Mouse (Mus musculus) MEL (cell line): ENCODE results near the gene Spata25. TPM values are rescaled to one million over a fixed set of nuclear protein-coding genes. Genes with fewer than 3 reads are reported as not detected.

Experiments
- DNase-seq: peaks from one replicate; pipeline ENCODE4 v3.0.0; 2011; ENCODE audit warnings: low read depth, low spot score
- H3K27ac ChIP-seq: 2 replicates; pipeline ENCODE4 v1.5.1; 2012; ENCODE audit warnings: low read depth, mild to moderate bottlenecking, control low read depth, low read length, moderate library complexity; ENCODE audit not compliant: control insufficient read depth
- H3K27me3 ChIP-seq, 2 experiments: fragments of 150-350 bp in 1 of 2; sonication (generic) in 1 of 2; 2 replicates each; pipeline ENCODE4 v1.6.1; 2012; ENCODE audit warnings: low read length in 2 of 2, mild to moderate bottlenecking in 2 of 2, improper control_type of control experiment in 1 of 2, moderate library complexity in 1 of 2; ENCODE audit not compliant: insufficient read depth in 2 of 2, control insufficient read depth in 1 of 2
- H3K36me3 ChIP-seq, 2 experiments: 2 replicates each; pipeline ENCODE4 v1.6.1; 2012 to 2014; ENCODE audit warnings: low read length in 2 of 2, improper control_type of control experiment in 1 of 2, inconsistent platforms in 1 of 2, mild to moderate bottlenecking in 1 of 2; ENCODE audit not compliant: insufficient read depth in 2 of 2, control insufficient read depth in 1 of 2
- H3K4me1 ChIP-seq, 2 experiments: fragments of 150-350 bp in 1 of 2; sonication (generic) in 1 of 2; 2 replicates each; pipeline ENCODE4 v1.6.1; 2012; ENCODE audit warnings: low read length in 2 of 2, improper control_type of control experiment in 1 of 2, mild to moderate bottlenecking in 1 of 2; ENCODE audit not compliant: insufficient read depth in 2 of 2, control insufficient read depth in 1 of 2
- H3K4me3 ChIP-seq, 2 experiments: fragments of 150-350 bp in 1 of 2; sonication (generic) in 1 of 2; 2 replicates each; pipeline ENCODE4 v1.5.1; 2012; ENCODE audit warnings: low read depth in 2 of 2, low read length in 2 of 2, mild to moderate bottlenecking in 2 of 2, moderate library complexity in 2 of 2, control low read depth in 1 of 2, improper control_type of control experiment in 1 of 2; ENCODE audit not compliant: control insufficient read depth in 1 of 2, insufficient read depth in 1 of 2
- H3K79me2 ChIP-seq: 2 replicates; pipeline ENCODE4 v1.6.1; 2012; ENCODE audit warnings: mild to moderate bottlenecking, low read length, moderate library complexity; ENCODE audit not compliant: control insufficient read depth, poor library complexity, insufficient read depth
- H3K9ac ChIP-seq: 2 replicates; pipeline ENCODE4 v1.6.1; 2012; ENCODE audit warnings: low read depth, mild to moderate bottlenecking, control low read depth, low read length, moderate library complexity; ENCODE audit not compliant: control insufficient read depth, poor library complexity, severe bottlenecking
- H3K9me3 ChIP-seq: fragments of 150-350 bp; sonication (generic); replicated peaks from 2 replicates; pipeline ENCODE4 v1.6.1; 2012; ENCODE audit warnings: mild to moderate bottlenecking, low read length, improper control_type of control experiment, moderate library complexity; ENCODE audit not compliant: insufficient read depth
- CHD1 ChIP-seq: IDR thresholded peaks from 2 replicates; pipeline ENCODE4 v1.6.1; 2012; ENCODE audit warnings: low read depth, mild to moderate bottlenecking, inconsistent platforms, low read length, improper control_type of control experiment
- CHD2 ChIP-seq: IDR thresholded peaks from 2 replicates; pipeline ENCODE4 v1.6.1; 2011; ENCODE audit warnings: low read length, improper control_type of control experiment
- ETS1 ChIP-seq: IDR thresholded peaks from 2 replicates; pipeline ENCODE4 v1.6.1; 2012; ENCODE audit warnings: low read depth, mild to moderate bottlenecking, inconsistent platforms, low read length, improper control_type of control experiment, moderate library complexity
- GABPA ChIP-seq: IDR thresholded peaks from 2 replicates; pipeline ENCODE4 v1.6.1; 2012; ENCODE audit warnings: low read depth, mild to moderate bottlenecking, inconsistent platforms, low read length, improper control_type of control experiment, moderate library complexity
- HCFC1 ChIP-seq: IDR thresholded peaks from 2 replicates; pipeline ENCODE4 v1.6.1; 2012; ENCODE audit warnings: low read depth, mild to moderate bottlenecking, inconsistent platforms, low read length, improper control_type of control experiment, moderate library complexity
- MAX ChIP-seq: IDR thresholded peaks from 2 replicates; pipeline ENCODE4 v1.6.1; 2011; ENCODE audit warnings: low read length, improper control_type of control experiment
- MAZ ChIP-seq: IDR thresholded peaks from 2 replicates; pipeline ENCODE4 v1.6.1; 2012; ENCODE audit warnings: low read depth, mild to moderate bottlenecking, inconsistent platforms, low read length, improper control_type of control experiment
- MXI1 ChIP-seq: IDR thresholded peaks from 2 replicates; pipeline ENCODE4 v1.6.1; 2011; ENCODE audit warnings: mild to moderate bottlenecking, low read depth, low read length, improper control_type of control experiment
- MYB ChIP-seq: IDR thresholded peaks from 2 replicates; pipeline ENCODE4 v1.6.1; 2011; ENCODE audit warnings: mild to moderate bottlenecking, low read depth, low read length, improper control_type of control experiment
- MYC ChIP-seq: IDR thresholded peaks from 2 replicates; pipeline ENCODE4 v1.6.1; 2011; ENCODE audit warnings: low read depth, mild to moderate bottlenecking, low read length, improper control_type of control experiment, moderate library complexity
- NELFE ChIP-seq: IDR thresholded peaks from 2 replicates; pipeline ENCODE4 v1.6.1; 2011; ENCODE audit warnings: low read depth, low read length, improper control_type of control experiment
- POLR2AphosphoS2 ChIP-seq: IDR thresholded peaks from 2 replicates; pipeline ENCODE4 v1.6.1; 2011; ENCODE audit warnings: low read length, improper control_type of control experiment
- POLR2AphosphoS5 ChIP-seq: IDR thresholded peaks from 2 replicates; pipeline ENCODE4 v1.6.1; 2012; ENCODE audit warnings: low read depth, borderline replicate concordance, mild to moderate bottlenecking, inconsistent platforms, low read length, moderate library complexity, mixed read lengths
- SIN3A ChIP-seq: IDR thresholded peaks from 2 replicates; pipeline ENCODE4 v1.6.1; 2012; ENCODE audit warnings: low read length, improper control_type of control experiment, inconsistent platforms
- SMC3 ChIP-seq: IDR thresholded peaks from 2 replicates; pipeline ENCODE4 v1.6.1; 2011; ENCODE audit warnings: low read depth, low read length, improper control_type of control experiment
- TAL1 ChIP-seq: IDR thresholded peaks from 2 replicates; pipeline ENCODE4 v1.6.1; 2012; ENCODE audit warnings: mild to moderate bottlenecking, inconsistent platforms, low read length, moderate library complexity, mixed read lengths
- USF1 ChIP-seq: IDR thresholded peaks from 2 replicates; pipeline ENCODE4 v1.6.1; 2014; ENCODE audit warnings: low read depth, mild to moderate bottlenecking, inconsistent platforms, low read length, improper control_type of control experiment, moderate library complexity
- USF2 ChIP-seq, 2 experiments: IDR thresholded peaks; 2 replicates each; pipeline ENCODE4 v1.6.1; 2011 to 2012; ENCODE audit warnings: improper control_type of control experiment in 2 of 2, low read length in 2 of 2, borderline replicate concordance in 1 of 2, inconsistent platforms in 1 of 2, low read depth in 1 of 2, mild to moderate bottlenecking in 1 of 2; ENCODE audit not compliant: insufficient read depth in 1 of 2
- ZKSCAN1 ChIP-seq: IDR thresholded peaks from 2 replicates; pipeline ENCODE4 v1.6.1; 2012; ENCODE audit warnings: low read depth, mild to moderate bottlenecking, inconsistent platforms, low read length, improper control_type of control experiment, moderate library complexity
- ZNF384 ChIP-seq: IDR thresholded peaks from 2 replicates; pipeline ENCODE4 v1.6.1; 2012; ENCODE audit warnings: low read depth, mild to moderate bottlenecking, inconsistent platforms, low read length, improper control_type of control experiment
- polyA plus RNA-seq, 2 experiments: library from polyadenylated mRNA; stranded (reverse) in 1 of 2; unstranded in 1 of 2; fragments of >175 nt in 1 of 2; fragments of >200 nt in 1 of 2; gene quantifications; 2 replicates each; pipeline versions ENCODE4 v1.2.1 to v1.2.4; 2012; ENCODE audit warnings: low replicate concordance in 2 of 2, low read depth in 1 of 2; ENCODE audit not compliant: insufficient read length in 2 of 2, insufficient read depth in 1 of 2, missing spikeins in 1 of 2
- total RNA-seq: library from RNA; depleted of rRNA; stranded (reverse); fragments of 300-350 nt; gene quantifications from 2 replicates; pipeline ENCODE4 v1.2.3, GENCODE M21; 2012

The Spata25 gene
- total and polyA plus RNA-seq, 3 experiments = 0.13 to 0.50 TPM; not detected in 1

DNA sequence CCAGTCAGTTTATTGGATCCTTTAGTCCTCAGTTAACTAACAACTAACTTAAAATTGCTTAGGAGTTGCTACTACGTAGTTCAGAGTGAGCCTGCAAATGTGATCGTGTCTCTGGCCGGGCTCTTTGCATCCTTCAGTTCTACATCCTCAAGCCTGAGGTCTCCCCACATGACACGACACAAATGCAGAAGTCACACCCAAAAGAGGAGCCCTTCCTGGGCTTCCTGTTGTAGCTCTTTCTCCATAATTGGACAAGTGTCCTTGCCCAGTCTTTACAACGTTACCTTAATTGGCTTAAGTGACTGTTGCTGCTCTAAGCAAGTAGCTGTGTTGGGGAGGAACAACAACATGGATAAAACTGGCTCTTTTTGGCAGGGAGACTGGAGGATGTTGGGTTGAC lies 13.0 kb downstream of the Spata25 start (continued):
- TF ChIP-seq MYB = 0 out of 2 replicates have a peak, but pooled peaks have one; percentile 19
- TF ChIP-seq, all 39 proteins: peak for 8

DNA sequence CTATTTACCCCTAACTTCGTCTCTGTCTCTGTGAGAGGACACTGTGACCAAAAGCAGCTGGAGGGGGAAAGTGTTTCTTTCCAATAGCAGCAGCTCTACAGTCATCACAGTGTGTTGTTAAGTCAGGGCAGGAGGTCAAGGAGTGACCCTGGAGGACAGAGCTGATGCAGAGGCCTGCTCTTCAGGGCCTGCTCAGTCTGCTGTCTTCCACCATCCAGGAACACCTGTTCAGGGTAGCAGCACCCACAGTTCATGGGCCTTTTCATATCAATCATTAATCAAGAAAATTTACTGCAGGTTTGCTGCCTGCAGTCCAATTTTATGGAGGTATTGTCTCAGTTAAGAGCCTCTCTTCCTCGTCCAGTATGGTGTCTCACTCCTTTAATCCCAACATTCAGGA lies 14.8 kb downstream of the Spata25 start:
- TF ChIP-seq CHD2 = no peak
- TF ChIP-seq ZNF384 = no peak
- no peak for TF ChIP-seq MYC
- no peak for TF ChIP-seq GABPA
- TF ChIP-seq CHD1 = no peak
- no peak for TF ChIP-seq MXI1
- TF ChIP-seq TAL1 = no peak
- no peak for TF ChIP-seq USF2 (IDR thresholded peaks at IDR 0.05; ENCODE audit: borderline replicate concordance in 1 of 2, insufficient read depth in 1 of 2, low read depth in 1 of 2, low read length in 2 of 2)
- no peak for TF ChIP-seq MAZ
- DNase-seq = no peak
- no peak overlapping the region for H3K9ac ChIP-seq
- H3K27ac ChIP-seq = no peak overlapping the region
- no peaks in the 10 kb centered on the region for H3K27me3 ChIP-seq
- H3K4me3 ChIP-seq = no peak overlapping the region
- H3K4me1 ChIP-seq = peaks cover 6 to 10% of the 10 kb centered on the region in 2 experiments
- H3K9me3 ChIP-seq = no peaks in the 10 kb centered on the region
- no peaks in the 10 kb centered on the region for H3K79me2 ChIP-seq
- H3K36me3 ChIP-seq = peaks cover 0 to 7% of the 10 kb centered on the region in 2 experiments; a peak in 2 of 4 replicates

GRCm38 (mm10) chr2:164806614-164807013 lies 21.7 kb downstream of the Spata25 start:
- H3K36me3 ChIP-seq = peaks cover 0 to 18% of the 10 kb centered on the region in 2 experiments; a peak in 2 of 4 replicates
- no peaks in the 10 kb centered on the region for H3K27me3 ChIP-seq
- DNase-seq = no peak
- peaks cover 7 to 17% of the 10 kb centered on the region in 2 experiments; a peak in 3 of 4 replicates for H3K4me1 ChIP-seq
- H3K9ac ChIP-seq = no peak overlapping the region
- TF ChIP-seq MAX = no peak
- no peak for TF ChIP-seq POLR2AphosphoS5
- no peak for TF ChIP-seq ZNF384
- TF ChIP-seq HCFC1 = no peak
- TF ChIP-seq ZKSCAN1 = no peak
- TF ChIP-seq SMC3 = no peak
- no peak for TF ChIP-seq MYC
- no peak for TF ChIP-seq POLR2AphosphoS2
- no peak for TF ChIP-seq CHD1
- no peak for TF ChIP-seq ETS1
- no peak for TF ChIP-seq SIN3A
- TF ChIP-seq USF1 = no peak
- TF ChIP-seq NELFE = no peak
- TF ChIP-seq, all 39 proteins: peak for 0
- H3K9me3 ChIP-seq = no peaks in the 10 kb centered on the region
- peaks cover 30% of the 10 kb centered on the region for H3K79me2 ChIP-seq
- no peak overlapping the region for H3K4me3 ChIP-seq
- no peak overlapping the region for H3K27ac ChIP-seq
